Mouse (Mus musculus): ENCODE measurements at regions not wholly inside any gene's neighbourhood (a gene's known extent, or its start where the extent isn't known, plus 50 kb on each side); places are given as distances from the start of the nearest gene placed in this dataset.

DNA sequence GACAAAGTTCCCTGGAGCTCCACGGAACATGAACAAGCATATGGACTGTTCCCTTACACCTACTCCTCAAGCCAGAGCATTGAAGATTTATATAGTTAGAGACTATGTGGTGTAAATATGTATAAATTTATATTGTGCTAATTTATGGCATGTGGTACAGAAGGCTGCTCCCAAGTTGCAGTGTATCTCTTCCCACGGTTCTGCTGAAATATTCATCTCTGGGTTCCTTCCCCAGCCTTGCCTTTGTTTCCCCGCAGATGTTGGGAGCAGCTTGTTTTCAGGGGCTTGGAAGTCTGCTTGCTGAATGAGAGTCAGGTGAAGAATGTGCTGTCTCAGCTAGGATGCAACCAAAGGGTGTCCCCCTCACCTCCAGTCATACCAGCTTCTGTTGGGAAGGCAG is 128.0 kb upstream of the Atxn1 start:
- H3K36me3 ChIP-seq (ENCODE audit: control insufficient read depth, insufficient read depth, low read length, poor library complexity, severe bottlenecking), result no peaks in the 10 kb centered on the region
- DNase-seq (ENCODE audit: low read depth, low spot score), result no peak
- no peaks in the 10 kb centered on the region for H3K4me1 ChIP-seq (ENCODE audit: control insufficient read depth in 2 of 2, insufficient read depth in 2 of 2, low read length in 2 of 2, poor library complexity in 1 of 2)
- no peak overlapping the region for H3K4me3 ChIP-seq (ENCODE audit: insufficient read depth in 1 of 2, low read depth in 1 of 2, low read length in 2 of 2, poor library complexity in 1 of 2, severe bottlenecking in 1 of 2)
- H3K27ac ChIP-seq (ENCODE audit: insufficient read depth, low read depth, low read length, poor library complexity, severe bottlenecking), result no peak overlapping the region
- in situ Hi-C loops (cut with MboI; ENCODE audit: low sequenced_read_pairs in 2 of 2, unreplicated experiment in 2 of 2), result no loop called here
- no peaks in the 10 kb centered on the region for H3K9me3 ChIP-seq (ENCODE audit: control insufficient read depth, insufficient read depth, low read depth, low read length)
- H3K9ac ChIP-seq (ENCODE audit: insufficient read depth, low read depth, low read length, poor library complexity, severe bottlenecking), result no peak overlapping the region
- TF ChIP-seq MAFK (IDR thresholded peaks at IDR 0.05; ENCODE audit: insufficient read depth, low read depth, low read length), result no peak
- no peak for TF ChIP-seq CHD2 (IDR thresholded peaks at IDR 0.05; ENCODE audit: low read depth, low read length)
- no peak for TF ChIP-seq ZNF384 (IDR thresholded peaks at IDR 0.05; ENCODE audit: low read depth, low read length)
- no peak for TF ChIP-seq HCFC1 (IDR thresholded peaks at IDR 0.05; ENCODE audit: borderline replicate concordance, insufficient read depth, low read length)
- TF ChIP-seq ZC3H11A (IDR thresholded peaks at IDR 0.05; ENCODE audit: borderline replicate concordance, low read depth, low read length), result no peak

GRCm38 (mm10) chr13:46091109-46091508 is 126.3 kb upstream of the Atxn1 start:
- no peak for DNase-seq (ENCODE audit: low read depth, low spot score)
- Histone ChIP-seq H3K36me3 (ENCODE audit: control insufficient read depth, insufficient read depth, low read length, poor library complexity, severe bottlenecking) (no peaks in the 10 kb centered on the region), H3K4me1 (ENCODE audit: control insufficient read depth in 2 of 2, insufficient read depth in 2 of 2, low read length in 2 of 2, poor library complexity in 1 of 2) (no peaks in the 10 kb centered on the region), H3K9ac (ENCODE audit: insufficient read depth, low read depth, low read length, poor library complexity, severe bottlenecking) (no peak overlapping the region), H3K27ac (ENCODE audit: insufficient read depth, low read depth, low read length, poor library complexity, severe bottlenecking) (no peak overlapping the region), H3K4me3 (ENCODE audit: insufficient read depth in 1 of 2, low read depth in 1 of 2, low read length in 2 of 2, poor library complexity in 1 of 2, severe bottlenecking in 1 of 2) (no peak overlapping the region), H3K9me3 (ENCODE audit: control insufficient read depth, insufficient read depth, low read depth, low read length) (no peaks in the 10 kb centered on the region)
- in situ Hi-C loops (cut with MboI; ENCODE audit: low sequenced_read_pairs in 2 of 2, unreplicated experiment in 2 of 2), result no loop called here
- TF ChIP-seq CHD2 (IDR thresholded peaks at IDR 0.05; ENCODE audit: low read depth, low read length) (no peak), HCFC1 (IDR thresholded peaks at IDR 0.05; ENCODE audit: borderline replicate concordance, insufficient read depth, low read length) (no peak), MAFK (IDR thresholded peaks at IDR 0.05; ENCODE audit: insufficient read depth, low read depth, low read length) (no peak), ZNF384 (IDR thresholded peaks at IDR 0.05; ENCODE audit: low read depth, low read length) (no peak), ZC3H11A (IDR thresholded peaks at IDR 0.05; ENCODE audit: borderline replicate concordance, low read depth, low read length) (no peak)

GRCm38 (mm10) chr13:46088237-46088636 is 123.4 kb upstream of the Atxn1 start:
- TF ChIP-seq ZNF384 (IDR thresholded peaks at IDR 0.05; ENCODE audit: low read depth, low read length) (no peak), ZC3H11A (IDR thresholded peaks at IDR 0.05; ENCODE audit: borderline replicate concordance, low read depth, low read length) (0 out of 2 replicates have a peak, but pooled peaks have one; percentile 11)
- H3K27ac ChIP-seq (ENCODE audit: insufficient read depth, low read depth, low read length, poor library complexity, severe bottlenecking), result no peak overlapping the region
- DNase-seq (ENCODE audit: low read depth, low spot score), result no peak
- H3K36me3 ChIP-seq (ENCODE audit: control insufficient read depth, insufficient read depth, low read length, poor library complexity, severe bottlenecking), result no peaks in the 10 kb centered on the region
- no peak overlapping the region for H3K4me3 ChIP-seq (ENCODE audit: insufficient read depth in 1 of 2, low read depth in 1 of 2, low read length in 2 of 2, poor library complexity in 1 of 2, severe bottlenecking in 1 of 2)
- no peaks in the 10 kb centered on the region for H3K9me3 ChIP-seq (ENCODE audit: control insufficient read depth, insufficient read depth, low read depth, low read length)
- no peaks in the 10 kb centered on the region for H3K4me1 ChIP-seq (ENCODE audit: control insufficient read depth in 2 of 2, insufficient read depth in 2 of 2, low read length in 2 of 2, poor library complexity in 1 of 2)
- in situ Hi-C loops (cut with MboI; ENCODE audit: low sequenced_read_pairs in 2 of 2, unreplicated experiment in 2 of 2), result no loop called here
- no peak overlapping the region for H3K9ac ChIP-seq (ENCODE audit: insufficient read depth, low read depth, low read length, poor library complexity, severe bottlenecking)

GRCm38 (mm10) chr13:46087663-46088062 is 122.9 kb upstream of the Atxn1 start:
- Histone ChIP-seq H3K36me3 (ENCODE audit: control insufficient read depth, insufficient read depth, low read length, poor library complexity, severe bottlenecking) (no peaks in the 10 kb centered on the region), H3K9ac (ENCODE audit: insufficient read depth, low read depth, low read length, poor library complexity, severe bottlenecking) (no peak overlapping the region), H3K4me3 (ENCODE audit: insufficient read depth in 1 of 2, low read depth in 1 of 2, low read length in 2 of 2, poor library complexity in 1 of 2, severe bottlenecking in 1 of 2) (no peak overlapping the region), H3K4me1 (ENCODE audit: control insufficient read depth in 2 of 2, insufficient read depth in 2 of 2, low read length in 2 of 2, poor library complexity in 1 of 2) (no peaks in the 10 kb centered on the region), H3K27ac (ENCODE audit: insufficient read depth, low read depth, low read length, poor library complexity, severe bottlenecking) (no peak overlapping the region), H3K9me3 (ENCODE audit: control insufficient read depth, insufficient read depth, low read depth, low read length) (no peaks in the 10 kb centered on the region)
- in situ Hi-C loops (cut with MboI; ENCODE audit: low sequenced_read_pairs in 2 of 2, unreplicated experiment in 2 of 2), result no loop called here
- no peak for TF ChIP-seq ZC3H11A (IDR thresholded peaks at IDR 0.05; ENCODE audit: borderline replicate concordance, low read depth, low read length)
- no peak for TF ChIP-seq HCFC1 (IDR thresholded peaks at IDR 0.05; ENCODE audit: borderline replicate concordance, insufficient read depth, low read length)
- no peak for TF ChIP-seq ZNF384 (IDR thresholded peaks at IDR 0.05; ENCODE audit: low read depth, low read length)
- TF ChIP-seq MAFK (IDR thresholded peaks at IDR 0.05; ENCODE audit: insufficient read depth, low read depth, low read length), result no peak
- TF ChIP-seq CHD2 (IDR thresholded peaks at IDR 0.05; ENCODE audit: low read depth, low read length), result no peak
- no peak for DNase-seq (ENCODE audit: low read depth, low spot score)

DNA sequence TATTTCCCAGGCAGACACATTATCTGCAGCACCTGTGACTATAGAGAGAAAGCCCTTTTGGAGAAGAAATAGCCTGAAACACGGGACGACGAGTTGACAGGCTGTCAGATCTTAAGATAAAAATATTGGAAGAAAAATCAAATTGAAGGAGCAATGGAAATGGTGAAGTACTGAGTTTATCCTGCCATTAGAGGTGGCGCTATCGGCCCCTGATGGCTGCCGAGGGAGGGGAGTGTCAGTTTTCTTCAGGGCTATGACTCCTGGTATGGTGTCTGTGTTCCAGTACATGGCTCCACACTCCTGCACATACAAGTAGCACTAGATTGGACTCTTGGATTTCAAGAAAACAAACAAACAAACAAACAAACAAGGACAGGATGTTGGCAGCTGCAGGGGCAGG is 112.1 kb upstream of the Atxn1 start:
- Histone ChIP-seq H3K36me3 (ENCODE audit: control insufficient read depth, insufficient read depth, low read length, poor library complexity, severe bottlenecking) (no peaks in the 10 kb centered on the region), H3K4me3 (ENCODE audit: insufficient read depth in 1 of 2, low read depth in 1 of 2, low read length in 2 of 2, poor library complexity in 1 of 2, severe bottlenecking in 1 of 2) (no peak overlapping the region), H3K27ac (ENCODE audit: insufficient read depth, low read depth, low read length, poor library complexity, severe bottlenecking) (no peak overlapping the region), H3K4me1 (ENCODE audit: control insufficient read depth in 2 of 2, insufficient read depth in 2 of 2, low read length in 2 of 2, poor library complexity in 1 of 2) (no peaks in the 10 kb centered on the region), H3K9ac (ENCODE audit: insufficient read depth, low read depth, low read length, poor library complexity, severe bottlenecking) (no peak overlapping the region), H3K9me3 (ENCODE audit: control insufficient read depth, insufficient read depth, low read depth, low read length) (0 out of 2 replicates have a peak, but pooled peaks cover 2% of the 10 kb centered on the region)
- no peak for DNase-seq (ENCODE audit: low read depth, low spot score)
- in situ Hi-C loops (cut with MboI; ENCODE audit: low sequenced_read_pairs in 2 of 2, unreplicated experiment in 2 of 2), result no loop called here
- no peak for TF ChIP-seq MAFK (IDR thresholded peaks at IDR 0.05; ENCODE audit: insufficient read depth, low read depth, low read length)
- TF ChIP-seq HCFC1 (IDR thresholded peaks at IDR 0.05; ENCODE audit: borderline replicate concordance, insufficient read depth, low read length), result no peak
- TF ChIP-seq ZNF384 (IDR thresholded peaks at IDR 0.05; ENCODE audit: low read depth, low read length), result no peak
- no peak for TF ChIP-seq CHD2 (IDR thresholded peaks at IDR 0.05; ENCODE audit: low read depth, low read length)
- TF ChIP-seq ZC3H11A (IDR thresholded peaks at IDR 0.05; ENCODE audit: borderline replicate concordance, low read depth, low read length), result no peak

Measured in ES-E14 (cell line).